Mouse (Mus musculus): Measurements from ENCODE around the gene Man2a2.
A peak's percentile ranks its signal among the peaks of the same experiment; 100 is the strongest.

The Man2a2 gene

DNA sequence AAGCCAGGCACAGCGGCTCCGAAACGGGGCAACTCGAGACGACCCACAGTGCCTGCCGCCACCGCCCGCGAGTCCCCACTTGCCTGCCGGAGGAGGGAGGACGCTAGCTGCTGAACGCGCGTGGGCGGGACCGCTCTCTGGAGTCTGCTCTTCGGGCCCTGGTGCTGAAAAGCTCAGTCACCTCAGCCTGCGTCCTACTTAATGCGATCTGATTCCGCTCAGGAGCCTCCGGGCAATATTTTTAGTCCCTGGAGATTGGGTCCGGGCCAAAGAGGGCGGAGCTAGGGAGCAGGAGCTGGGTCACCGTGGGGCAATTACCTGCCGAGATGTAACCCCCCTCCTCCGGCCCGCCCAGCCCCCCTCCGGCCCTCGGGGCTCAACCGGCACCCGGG, 530 bp downstream of the Man2a2 start:
- DNase-seq (ENCODE audit: extremely low spot score, low spot score) = peak; percentile 68

DNA sequence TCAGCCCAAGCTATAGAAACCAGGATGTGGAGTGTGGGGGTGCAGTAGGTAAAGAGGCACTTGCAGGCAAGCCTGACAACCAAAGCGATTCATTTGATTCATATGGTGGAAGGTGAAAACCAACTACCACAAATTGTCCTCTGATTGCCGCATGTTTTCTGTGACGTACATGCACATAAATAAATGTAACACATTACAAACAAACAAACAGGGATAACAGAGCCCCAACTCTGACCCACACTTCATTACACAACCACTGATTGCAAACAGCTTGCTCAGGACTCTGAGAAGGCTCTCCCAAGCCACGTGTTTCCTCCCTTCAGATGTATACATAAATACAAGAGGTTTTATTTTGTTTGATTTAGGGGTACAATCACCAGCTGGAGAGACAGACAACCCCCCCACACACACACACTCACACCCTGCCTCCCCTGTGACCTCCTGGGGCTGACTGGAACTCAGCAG, 1.2 kb downstream of the Man2a2 start:
- DNase-seq (ENCODE audit: extremely low spot score, low spot score) = no peak

DNA sequence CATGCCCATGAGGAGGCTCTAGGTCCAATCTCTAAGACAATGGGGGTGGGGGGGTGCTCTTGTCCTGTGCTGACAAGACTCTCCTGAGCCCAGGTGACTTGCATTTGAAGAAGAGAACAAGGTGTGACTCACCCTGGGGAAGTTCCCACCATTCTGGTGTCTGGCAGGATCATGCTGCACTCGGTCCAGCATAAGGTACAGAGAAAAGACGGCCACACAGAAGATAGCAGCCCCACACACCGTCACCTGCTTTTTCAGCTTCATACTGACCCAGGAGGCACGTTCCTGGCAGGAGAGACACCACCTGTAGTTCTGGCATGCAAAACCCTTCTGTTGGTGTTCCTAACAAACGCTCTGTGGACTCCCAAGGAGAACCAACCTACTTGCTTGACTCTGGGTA, 1.7 kb downstream of the Man2a2 start:
- no peak for DNase-seq (ENCODE audit: extremely low spot score, low spot score)

DNA sequence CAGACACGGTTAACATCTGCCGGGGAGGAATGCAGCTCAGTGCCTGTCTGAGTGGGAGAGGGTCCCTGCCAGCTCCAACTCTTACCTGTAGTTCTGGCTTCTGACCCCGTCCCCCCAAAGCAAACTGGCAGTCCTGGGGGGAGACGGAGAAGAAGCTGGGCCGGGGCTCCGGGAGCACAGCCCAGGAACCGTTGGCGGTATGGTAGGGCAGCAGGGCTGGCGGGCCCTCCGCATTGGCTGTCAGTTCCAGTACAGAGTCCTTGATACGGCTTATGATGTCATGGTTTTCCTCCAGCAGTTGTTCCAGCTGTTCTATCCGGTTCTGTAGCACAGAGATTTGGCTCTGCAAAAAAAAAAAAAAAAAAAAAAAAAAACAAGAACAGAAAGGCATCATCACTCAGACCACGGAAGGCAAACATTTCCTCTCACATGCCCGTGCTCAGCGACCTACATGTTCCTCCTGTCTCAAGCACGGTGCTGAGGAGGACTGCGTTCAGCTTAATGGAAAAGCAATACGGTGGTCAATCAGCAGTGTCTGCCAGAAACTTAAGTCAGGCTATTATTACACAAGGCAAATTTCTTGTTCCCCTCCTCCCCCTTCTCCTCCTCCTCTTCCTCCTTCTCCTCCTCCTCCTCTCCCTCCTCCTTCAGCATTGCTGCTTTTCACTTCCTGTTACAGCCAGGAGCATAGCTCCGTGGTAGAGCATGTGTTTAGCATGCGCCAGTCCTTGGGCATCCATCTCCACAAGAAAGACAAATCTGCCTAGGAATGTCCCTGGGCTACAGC, 2.3 kb downstream of the Man2a2 start:
- DNase-seq (ENCODE audit: extremely low spot score, low spot score) = no peak

DNA sequence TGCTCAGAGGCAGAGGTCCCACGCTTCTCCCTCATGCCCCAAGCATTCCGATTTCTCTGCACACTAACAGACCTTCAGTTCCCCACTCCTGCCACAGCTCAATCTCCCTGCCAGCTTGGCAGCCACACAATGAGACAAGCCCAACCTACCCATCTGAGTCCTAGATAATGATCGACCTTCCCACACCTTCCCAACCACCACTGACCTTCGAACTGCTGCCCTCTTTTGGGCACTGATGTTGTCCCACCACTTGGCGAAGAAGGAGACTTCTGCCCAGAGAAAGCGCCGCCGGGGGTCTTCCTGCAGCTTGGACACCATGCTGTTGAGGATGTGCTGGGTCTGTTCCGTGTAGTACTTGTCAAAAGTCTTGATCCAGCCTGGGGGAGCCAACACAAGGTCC, 3.2 kb downstream of the Man2a2 start:
- no peak for DNase-seq (ENCODE audit: extremely low spot score, low spot score)

DNA sequence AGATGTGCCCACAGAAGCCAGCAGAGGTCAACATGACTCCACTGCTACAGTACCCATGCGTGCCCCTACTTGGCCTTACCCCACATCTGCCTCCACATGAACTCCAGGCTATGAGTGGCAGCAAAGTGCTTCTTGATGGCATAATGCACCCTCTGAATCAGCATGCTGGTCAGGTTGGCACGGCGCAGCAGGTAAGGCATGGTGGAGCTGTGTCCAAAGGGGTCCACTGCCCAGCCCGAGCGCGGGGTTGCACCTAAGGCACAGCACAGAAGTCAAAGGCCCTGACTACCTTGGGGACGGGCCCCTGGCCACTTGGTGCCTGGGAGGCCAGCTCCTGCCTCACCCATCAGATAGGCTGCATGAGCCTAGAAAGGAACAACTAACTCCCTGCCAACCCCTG, 3.9 kb downstream of the Man2a2 start:
- DNase-seq (ENCODE audit: extremely low spot score, low spot score) = no peak

DNA sequence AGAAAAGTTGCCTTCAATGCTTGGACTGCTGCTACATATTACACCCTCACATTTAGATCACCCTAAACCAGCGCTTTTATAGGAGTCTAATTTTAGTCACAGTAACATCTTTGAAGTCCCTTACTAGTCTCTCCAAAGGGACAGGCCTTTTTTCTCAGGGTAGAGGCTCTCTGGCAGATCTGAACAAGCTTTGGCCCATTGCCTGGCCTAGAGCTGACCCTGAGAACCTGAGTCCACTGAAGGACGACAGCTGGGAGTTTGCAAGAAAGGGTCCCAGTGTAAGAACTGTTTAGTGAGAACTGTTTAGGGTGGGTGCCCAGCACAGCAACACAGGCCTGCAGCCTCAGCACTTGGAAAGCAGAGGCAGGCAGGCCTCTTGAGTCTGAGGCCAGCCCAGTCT, 5.4 kb downstream of the Man2a2 start:
- no peak for DNase-seq (ENCODE audit: extremely low spot score, low spot score)

DNA sequence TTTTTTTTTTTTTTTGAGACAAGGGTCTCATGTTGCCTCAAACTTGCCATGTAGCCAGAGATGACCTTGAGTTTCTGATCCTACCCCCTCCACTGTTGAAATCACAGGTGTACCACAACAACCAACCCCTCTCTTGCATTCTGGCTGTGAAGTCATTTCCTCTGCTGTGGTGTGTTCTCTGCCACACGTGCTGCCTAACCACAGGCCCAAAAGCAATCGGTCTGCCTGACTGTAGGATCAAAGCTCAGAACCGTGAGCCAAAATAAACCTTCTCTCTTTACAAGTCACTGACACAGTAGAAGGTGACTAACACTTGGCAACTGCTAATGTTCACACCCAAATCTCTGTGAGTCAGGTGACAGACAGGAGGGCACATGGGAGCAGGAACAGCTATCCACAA, 10.7 kb downstream of the Man2a2 start:
- no peak for DNase-seq (ENCODE audit: extremely low spot score, low spot score)

DNA sequence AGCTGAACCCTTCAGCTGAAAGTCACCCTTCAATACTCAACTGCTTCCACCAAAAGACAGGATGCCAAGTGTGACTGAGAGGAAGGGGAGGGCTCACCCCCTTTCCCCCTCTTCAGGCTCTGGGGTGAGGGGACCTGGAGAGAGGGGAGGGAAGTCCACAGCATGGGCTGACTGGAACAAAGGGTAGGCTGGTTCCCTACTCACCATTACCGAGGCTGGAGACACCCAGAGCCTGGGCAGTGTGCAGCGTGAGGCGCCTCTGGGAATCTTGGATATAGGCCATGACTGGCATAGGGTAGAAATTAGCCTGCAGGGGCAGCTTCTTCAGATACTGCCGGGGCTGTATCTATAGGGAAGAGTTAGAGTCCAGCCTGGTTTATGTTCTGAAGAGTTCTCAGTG, 13.1 kb downstream of the Man2a2 start:
- no peak for DNase-seq (ENCODE audit: extremely low spot score, low spot score)

DNA sequence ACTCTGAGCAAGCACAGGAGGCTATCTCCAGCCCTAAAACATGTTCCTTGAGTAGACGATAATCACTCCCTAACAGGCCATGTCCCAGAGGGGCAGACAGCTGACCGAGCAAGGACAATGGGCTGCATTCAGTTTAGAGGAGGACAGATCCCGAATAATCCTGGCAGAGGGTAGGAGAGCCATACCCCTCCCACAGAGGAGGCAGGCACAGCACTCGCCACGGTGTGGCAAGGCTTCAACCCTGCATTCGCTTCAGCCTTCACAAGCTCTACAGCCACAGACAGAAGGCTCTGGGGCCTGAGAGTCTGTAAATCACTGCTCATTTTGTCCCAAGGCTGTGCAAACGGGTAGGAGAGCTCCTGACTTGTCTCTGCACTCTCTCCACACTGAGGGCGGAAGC, 14.0 kb downstream of the Man2a2 start:
- DNase-seq (ENCODE audit: extremely low spot score, low spot score) = no peak

DNA sequence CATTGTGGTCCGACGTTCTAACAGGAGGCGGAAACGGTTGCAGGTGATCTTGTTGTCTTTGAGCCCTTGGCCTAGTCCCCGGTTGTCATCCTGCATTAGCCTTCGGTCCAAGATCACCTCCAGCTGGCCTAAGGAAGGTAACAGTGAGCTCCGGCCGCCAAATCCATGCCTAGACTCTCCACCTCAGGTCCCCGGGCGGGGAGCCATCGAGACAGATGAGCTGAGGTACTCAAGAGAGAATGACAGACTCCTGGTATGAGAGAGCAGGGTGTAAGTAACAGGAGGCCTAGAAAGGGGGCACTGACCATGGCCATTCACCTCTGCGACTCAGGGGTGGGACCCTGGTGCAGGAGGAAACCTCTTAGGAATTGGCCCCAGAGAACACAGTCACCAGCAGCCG, 14.8 kb downstream of the Man2a2 start:
- no peak for DNase-seq (ENCODE audit: extremely low spot score, low spot score)

DNA sequence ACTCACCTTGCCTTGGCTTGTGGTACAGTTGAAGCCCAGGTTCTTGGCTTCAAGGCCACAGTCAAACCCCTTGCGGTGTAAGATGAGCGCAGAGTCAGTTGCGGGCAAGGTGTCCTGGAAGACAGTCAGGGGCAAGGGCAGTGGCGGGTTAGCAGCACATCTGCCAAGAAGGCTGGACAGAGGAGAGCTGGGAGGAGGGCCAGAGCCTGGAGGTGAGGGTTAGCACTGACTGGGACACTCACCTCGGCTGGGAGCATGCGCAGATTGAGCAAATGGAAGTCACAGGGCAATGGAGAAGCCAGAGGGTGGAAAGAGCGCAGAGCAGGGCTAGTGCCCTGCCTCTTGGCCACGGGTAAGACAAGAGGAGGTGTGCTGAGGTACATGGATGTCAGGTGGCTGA, 18.3 kb downstream of the Man2a2 start:
- DNase-seq (ENCODE audit: extremely low spot score, low spot score) = no peak

DNA sequence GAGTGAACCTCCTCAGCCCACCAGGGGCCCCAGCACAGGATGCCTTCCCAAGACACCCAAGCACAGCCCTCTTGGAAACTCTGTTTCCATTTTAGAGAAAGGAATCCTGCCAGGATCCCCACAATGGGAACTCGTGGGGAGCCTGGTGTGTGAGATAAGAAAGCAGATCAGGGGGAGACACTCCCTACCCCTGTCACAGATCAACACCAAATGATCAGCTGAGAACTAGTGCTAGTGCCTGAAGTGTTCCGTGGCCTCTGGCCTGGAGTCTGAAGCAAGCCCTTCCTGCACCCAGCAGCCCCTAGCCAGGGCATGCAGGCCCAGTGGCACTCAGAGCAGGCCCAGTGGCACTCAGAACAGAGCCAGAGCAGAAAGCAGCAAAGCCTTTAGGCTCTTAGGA, 20.4 kb downstream of the Man2a2 start:
- no peak for DNase-seq (ENCODE audit: extremely low spot score, low spot score)

DNA sequence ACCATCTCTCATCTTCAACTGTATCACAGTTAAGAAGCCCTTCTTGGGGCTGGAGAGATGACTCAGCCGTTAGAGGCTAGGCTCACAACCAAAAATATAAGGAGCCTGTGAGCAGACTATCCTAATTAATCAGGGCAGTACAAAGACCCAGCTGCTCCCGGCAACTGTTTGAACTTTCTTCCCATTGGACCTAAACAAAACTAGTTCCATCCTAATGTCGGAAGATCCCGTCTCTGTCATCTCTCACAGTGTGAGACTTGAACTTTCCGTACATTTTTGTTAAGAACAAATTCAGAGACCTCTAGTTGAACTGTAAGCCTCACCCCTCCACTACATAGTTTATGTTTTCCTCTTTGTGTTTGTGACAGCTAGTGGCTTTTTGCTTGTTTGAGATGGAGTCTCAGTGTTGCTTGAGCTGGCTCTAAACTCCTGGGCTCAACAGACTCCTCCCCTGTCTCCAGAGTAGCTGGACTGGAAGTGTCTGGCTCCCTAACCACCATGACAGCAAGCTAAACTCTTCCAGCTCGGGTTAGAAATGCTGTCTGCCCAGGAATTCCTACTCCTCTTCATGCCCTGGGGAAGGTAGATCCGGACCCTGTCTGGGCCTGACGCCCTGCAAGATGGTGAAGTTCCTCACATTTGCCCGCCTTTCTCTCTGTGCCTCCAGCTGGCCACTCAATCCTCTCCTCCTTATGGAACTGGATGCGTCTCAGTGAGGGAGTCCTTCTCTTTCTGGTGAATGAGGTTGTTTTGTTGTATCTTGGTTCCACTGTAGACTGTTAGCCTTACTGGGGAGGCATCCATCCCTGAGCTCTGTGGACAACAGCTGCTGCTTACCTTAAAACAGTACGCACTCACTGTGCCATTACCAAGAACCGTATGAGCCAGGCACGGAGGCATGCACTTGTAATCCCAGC, 23.2 kb downstream of the Man2a2 start:
- no peak for DNase-seq (ENCODE audit: extremely low spot score, low spot score)

DNA sequence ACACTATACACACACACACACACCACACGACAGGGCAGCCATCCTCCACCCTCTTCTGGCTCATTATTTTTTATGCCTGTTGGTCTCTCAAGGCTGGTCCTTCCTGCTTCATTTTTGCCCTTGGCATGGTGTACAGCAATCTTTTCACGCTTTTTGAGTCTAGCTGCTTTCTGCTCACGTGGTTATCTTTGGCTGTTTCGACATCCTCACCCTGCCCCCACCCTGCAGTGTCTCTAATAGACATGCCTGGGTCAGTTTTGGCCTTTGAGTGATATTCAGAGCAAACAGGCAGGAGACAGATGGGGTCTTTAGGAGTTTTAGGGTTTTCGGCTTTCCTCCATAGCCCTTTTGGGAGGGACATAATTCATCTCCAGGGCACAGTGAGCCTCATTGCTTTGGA, 24.3 kb downstream of the Man2a2 start:
- DNase-seq (ENCODE audit: extremely low spot score, low spot score) = no peak

DNA sequence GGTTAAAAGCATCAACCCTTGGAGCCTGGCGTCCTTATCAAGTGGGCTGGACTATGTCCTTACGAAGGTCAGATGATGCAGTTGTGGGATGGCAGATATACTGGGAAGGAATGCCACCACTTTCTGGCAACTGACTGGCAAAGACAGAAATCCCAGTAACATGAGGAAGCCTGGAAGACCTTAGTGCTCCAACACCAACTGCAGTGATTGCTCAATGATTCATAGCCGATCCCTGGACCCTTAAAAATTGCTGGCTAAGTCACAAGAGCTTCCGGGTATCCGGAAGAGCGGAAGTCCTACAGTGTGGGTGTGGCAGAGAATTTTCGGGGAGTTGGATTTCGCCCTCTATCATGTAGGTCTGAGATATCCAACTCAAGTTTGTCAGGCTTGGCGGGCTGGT, 25.0 kb downstream of the Man2a2 start:
- no peak for DNase-seq (ENCODE audit: extremely low spot score, low spot score)

DNA sequence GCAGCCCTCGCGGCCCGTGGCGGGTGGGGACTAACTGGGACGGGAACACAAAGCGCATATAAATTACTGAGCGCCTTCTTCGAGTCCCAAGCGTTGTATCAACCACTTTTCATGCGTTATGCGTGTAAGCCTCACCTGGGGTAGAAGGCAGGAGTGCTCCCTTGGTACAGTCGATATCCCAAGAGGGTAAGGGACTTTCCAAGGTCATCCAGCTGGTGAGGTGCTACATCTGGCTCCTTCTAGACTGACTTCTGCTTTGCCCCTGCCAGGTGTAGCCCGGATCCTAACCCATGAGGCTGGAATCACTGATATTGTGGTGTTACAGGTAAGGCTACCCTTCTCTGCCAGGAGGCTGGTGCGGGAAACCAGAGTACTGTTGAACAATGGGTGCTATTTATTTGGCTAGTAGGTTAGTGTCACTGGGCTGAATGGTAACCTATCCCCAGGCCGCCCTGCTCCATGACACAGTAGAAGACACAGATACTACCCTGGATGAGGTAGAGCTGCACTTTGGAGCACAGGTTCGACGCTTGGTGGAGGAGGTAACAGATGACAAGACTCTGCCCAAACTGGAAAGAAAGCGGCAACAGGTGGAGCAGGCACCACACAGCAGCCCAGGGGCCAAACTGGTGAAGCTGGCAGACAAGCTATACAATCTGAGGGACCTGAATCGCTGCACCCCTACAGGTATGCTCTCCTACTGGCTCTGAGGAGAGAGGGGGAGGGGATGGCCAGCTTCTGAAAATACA, 27.7 kb downstream of the Man2a2 start:
- DNase-seq (ENCODE audit: extremely low spot score, low spot score) = no peak

DNA sequence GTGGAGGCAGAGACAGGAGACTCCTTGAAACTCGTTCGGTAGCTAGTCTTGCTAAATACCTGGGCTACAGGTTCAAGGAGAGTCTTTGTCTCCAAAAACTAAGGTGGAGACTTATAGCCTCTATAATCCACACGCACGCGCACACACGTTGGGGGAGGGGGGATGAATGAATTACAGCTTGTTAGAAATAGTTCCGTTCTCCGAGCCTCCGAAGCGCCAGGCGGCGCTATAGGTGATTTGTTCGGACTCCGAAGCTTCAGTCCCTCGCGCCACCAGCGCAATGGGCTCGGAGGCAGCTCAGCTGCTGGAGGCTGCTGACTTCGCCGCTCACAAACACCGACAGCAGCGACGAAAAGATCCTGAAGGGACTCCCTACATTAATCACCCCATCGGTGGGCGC, 28.3 kb downstream of the Man2a2 start, which contains the start of gene Hddc3:
TSS of gene Hddc3 (plus strand) at position 247 of the 400 bp plus-strand sequence.
- peak; percentile 95 for DNase-seq (ENCODE audit: extremely low spot score, low spot score)

DNA sequence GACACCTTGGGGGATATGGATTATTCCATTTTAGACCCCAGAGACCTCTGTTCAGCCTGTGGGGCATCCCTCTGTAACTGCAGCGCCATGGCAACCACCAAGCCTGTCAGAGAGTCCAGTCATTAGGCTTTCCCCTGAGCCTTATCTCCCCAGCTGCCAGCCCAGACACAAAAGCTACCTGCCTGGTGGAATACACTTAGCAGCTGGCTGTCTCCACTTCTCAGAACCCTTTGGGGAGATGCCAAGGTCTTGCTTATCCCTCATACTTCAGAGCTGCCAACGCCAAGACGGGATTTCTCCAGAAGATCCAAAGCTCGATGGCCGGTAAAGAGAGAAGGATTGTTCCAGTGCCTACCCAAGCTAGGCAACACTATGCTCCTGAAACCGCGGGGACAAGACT, 29.4 kb downstream of the Man2a2 start:
- no peak for DNase-seq (ENCODE audit: extremely low spot score, low spot score)

DNA sequence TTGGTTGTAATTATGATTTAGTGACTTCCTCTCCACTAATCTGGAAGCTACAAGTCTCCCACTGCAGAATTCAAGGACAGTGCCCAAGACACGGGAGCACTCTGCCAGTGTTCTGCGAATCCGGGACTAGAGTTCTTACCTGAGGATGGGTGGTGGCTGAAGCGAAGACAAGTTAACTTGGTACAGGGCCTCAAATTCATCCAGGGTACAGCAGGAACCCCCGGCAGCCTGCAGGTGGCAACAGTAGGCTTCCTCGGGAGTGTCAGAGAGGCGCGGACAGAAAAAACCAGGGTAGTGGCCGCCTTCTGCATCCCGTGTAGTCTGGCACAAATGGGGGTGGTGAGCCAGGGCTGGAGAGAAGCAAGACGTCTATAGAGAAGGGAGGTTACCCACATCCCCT, 30.4 kb downstream of the Man2a2 start, which contains the start of gene Unc45a:
TSS of gene Unc45a (minus strand) at position 213 of the 400 bp plus-strand sequence.
- DNase-seq (ENCODE audit: extremely low spot score, low spot score) = peak; percentile 70

DNA sequence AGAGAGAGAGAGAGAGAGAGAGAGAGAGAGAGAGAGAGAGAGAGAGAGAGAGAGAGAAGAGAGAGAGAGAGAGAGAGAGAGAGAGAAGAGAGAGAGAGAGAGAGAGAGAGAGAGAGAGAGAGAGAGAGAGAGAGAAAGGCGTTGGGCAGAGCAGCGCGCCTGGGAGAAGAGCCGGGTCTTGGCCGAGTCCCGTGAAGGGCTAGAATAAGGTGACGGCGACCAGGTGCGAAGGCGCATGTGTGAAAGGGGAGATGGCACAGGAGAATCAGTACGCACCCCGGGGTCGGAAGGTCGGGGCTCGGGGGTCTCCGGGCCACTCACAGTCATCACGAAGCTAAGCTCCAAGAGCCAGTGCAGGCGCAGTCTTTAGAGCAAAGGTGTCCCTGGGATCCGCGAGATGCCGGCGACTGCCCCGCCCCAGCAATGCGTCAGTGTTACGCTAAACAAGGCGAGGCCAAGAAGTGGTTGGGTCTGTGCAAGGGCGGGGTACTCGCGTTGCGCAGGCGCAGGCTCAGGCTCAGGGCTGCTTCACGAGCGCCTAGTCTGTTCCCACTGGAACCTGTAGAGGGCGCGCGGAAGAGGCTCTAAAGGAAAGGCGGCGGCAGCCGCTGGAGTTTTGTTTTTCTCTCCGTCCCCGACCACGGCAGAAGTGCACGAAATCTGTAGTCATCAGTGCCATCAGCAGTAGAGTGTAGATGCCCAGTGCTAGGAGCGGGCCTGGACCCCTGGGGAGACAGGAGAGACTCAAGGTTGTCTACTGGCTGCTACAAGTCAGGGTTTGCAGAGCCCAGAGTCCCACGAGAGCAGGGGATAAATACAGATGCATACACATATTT, 31.2 kb downstream of the Man2a2 start:
- peak; percentile 98 for DNase-seq (ENCODE audit: extremely low spot score, low spot score)
